Comparison of ENCODE assay signal across 8 mouse cellular contexts in genomic region chr12:117447223-117447622, GRCm38 (mm10).
DNase-seq lines count a peak whose midpoint lies in the region; ATAC-seq and TF ChIP-seq lines count a peak whose summit lies in the region.

No protein-coding gene starts in this region.

- no peaks in the 10 kb centered on the region for H3K27me3 ChIP-seq in heart, embryonic 12.5 days (replicated peaks)
- no peaks in the 10 kb centered on the region for H3K27me3 ChIP-seq in splenic B cell, adult 2 months (ENCODE audit: control insufficient read depth, insufficient read depth, low read length, poor library complexity, severe bottlenecking)

- no peak overlapping the region for H3K27ac ChIP-seq in heart, embryonic 12.5 days (ENCODE audit: poor library complexity, severe bottlenecking)
- no peak overlapping the region; the same call in 1 of the 2 replicates for H3K27ac ChIP-seq in layer of hippocampus, adult 2 months

- H3K4me2 ChIP-seq in heart, embryonic 12.5 days: peak overlapping the region; percentile 63

- intact Hi-C loops in gastrocnemius, postnatal 14 days (cut with DNase I; ENCODE audit: low total_unique reads): no loop called here

- H3K4me1 ChIP-seq in heart, embryonic 12.5 days (replicated peaks): peaks cover 11% of the 10 kb centered on the region

- H3K36me3 ChIP-seq in heart, embryonic 12.5 days: no peaks in the 10 kb centered on the region
- H3K36me3 ChIP-seq in splenic B cell, adult 2 months (ENCODE audit: control insufficient read depth, insufficient read depth, low read length, poor library complexity, severe bottlenecking): no peaks in the 10 kb centered on the region

- WGBS in heart, embryonic 12.5 days: 13% methylated on average over 10 of the region's 10 CpGs

- H3K9ac ChIP-seq in heart, embryonic 12.5 days: no peak overlapping the region

- peak overlapping the region; percentile 16; the same call in 1 of the 2 replicates for H3K4me3 ChIP-seq in heart, embryonic 12.5 days
- H3K4me3 ChIP-seq in layer of hippocampus, adult 2 months: no peak overlapping the region

- no peak for TF ChIP-seq CTCF in layer of hippocampus, adult 2 months (conservative IDR thresholded peaks at IDR 0.05)

- no peaks in the 10 kb centered on the region for H3K9me3 ChIP-seq in heart, embryonic 12.5 days (replicated peaks)

- peak; percentile 31; the same call in 1 of the 2 replicates for ATAC-seq in heart, embryonic 12.5 days (ENCODE audit: insufficient number of reproducible peaks, low FRiP score)

- peak; percentile 50 for DNase-seq in gastrocnemius, postnatal 25 days
- DNase-seq in gastrocnemius, postnatal 14 days: no peak
- DNase-seq in kidney, adult 9 months: peak; percentile 21
- DNase-seq in lung, postnatal 36 days: peak; percentile 47
- DNase-seq in splenic B cell, adult 2 months (ENCODE audit: low read depth, low spot score): peak; percentile 59
- no peak for DNase-seq in layer of hippocampus, adult 2 months (ENCODE audit: low spot score in 2 of 2)
- DNase-seq in layer of hippocampus, postnatal 14 days (ENCODE audit: low spot score in 2 of 2): no peak

Comparison
In these comparisons a context has a peak if more than half of its experiments do, and no peak if none do; other contexts are left out.
1. DNase-seq: peak in gastrocnemius, postnatal 25 days (single experiment), kidney, adult 9 months (single experiment), lung, postnatal 36 days (single experiment) and splenic B cell, adult 2 months (single experiment); none in gastrocnemius, postnatal 14 days (single experiment), layer of hippocampus, adult 2 months (0 of 2) and layer of hippocampus, postnatal 14 days (0 of 2).